Mouse (Mus musculus) MEL (cell line): ENCODE results near the gene Pla2g16. TPM values are rescaled to one million over a fixed set of nuclear protein-coding genes. Genes with fewer than 3 reads are reported as not detected.

ENCODE experiments used
- DNase-seq: peaks from one replicate; pipeline ENCODE4 v3.0.0; 2011; ENCODE audit warnings: low read depth, low spot score
- H3K27ac ChIP-seq: 2 replicates; pipeline ENCODE4 v1.5.1; 2012; ENCODE audit warnings: low read depth, mild to moderate bottlenecking, control low read depth, low read length, moderate library complexity; ENCODE audit not compliant: control insufficient read depth
- H3K27me3 ChIP-seq, 2 experiments: fragments of 150-350 bp in 1 of 2; sonication (generic) in 1 of 2; 2 replicates each; pipeline ENCODE4 v1.6.1; 2012; ENCODE audit warnings: low read length in 2 of 2, mild to moderate bottlenecking in 2 of 2, improper control_type of control experiment in 1 of 2, moderate library complexity in 1 of 2; ENCODE audit not compliant: insufficient read depth in 2 of 2, control insufficient read depth in 1 of 2
- H3K36me3 ChIP-seq, 2 experiments: 2 replicates each; pipeline ENCODE4 v1.6.1; 2012 to 2014; ENCODE audit warnings: low read length in 2 of 2, improper control_type of control experiment in 1 of 2, inconsistent platforms in 1 of 2, mild to moderate bottlenecking in 1 of 2; ENCODE audit not compliant: insufficient read depth in 2 of 2, control insufficient read depth in 1 of 2
- H3K4me1 ChIP-seq, 2 experiments: fragments of 150-350 bp in 1 of 2; sonication (generic) in 1 of 2; 2 replicates each; pipeline ENCODE4 v1.6.1; 2012; ENCODE audit warnings: low read length in 2 of 2, improper control_type of control experiment in 1 of 2, mild to moderate bottlenecking in 1 of 2; ENCODE audit not compliant: insufficient read depth in 2 of 2, control insufficient read depth in 1 of 2
- H3K4me3 ChIP-seq, 2 experiments: fragments of 150-350 bp in 1 of 2; sonication (generic) in 1 of 2; 2 replicates each; pipeline ENCODE4 v1.5.1; 2012; ENCODE audit warnings: low read depth in 2 of 2, low read length in 2 of 2, mild to moderate bottlenecking in 2 of 2, moderate library complexity in 2 of 2, control low read depth in 1 of 2, improper control_type of control experiment in 1 of 2; ENCODE audit not compliant: control insufficient read depth in 1 of 2, insufficient read depth in 1 of 2
- H3K79me2 ChIP-seq: 2 replicates; pipeline ENCODE4 v1.6.1; 2012; ENCODE audit warnings: mild to moderate bottlenecking, low read length, moderate library complexity; ENCODE audit not compliant: control insufficient read depth, poor library complexity, insufficient read depth
- H3K9ac ChIP-seq: 2 replicates; pipeline ENCODE4 v1.6.1; 2012; ENCODE audit warnings: low read depth, mild to moderate bottlenecking, control low read depth, low read length, moderate library complexity; ENCODE audit not compliant: control insufficient read depth, poor library complexity, severe bottlenecking
- H3K9me3 ChIP-seq: fragments of 150-350 bp; sonication (generic); replicated peaks from 2 replicates; pipeline ENCODE4 v1.6.1; 2012; ENCODE audit warnings: mild to moderate bottlenecking, low read length, improper control_type of control experiment, moderate library complexity; ENCODE audit not compliant: insufficient read depth
- ELF1 ChIP-seq: IDR thresholded peaks from 2 replicates; pipeline ENCODE4 v1.6.1; 2014; ENCODE audit warnings: low read depth, mild to moderate bottlenecking, inconsistent platforms, low read length, improper control_type of control experiment, moderate library complexity
- EP300 ChIP-seq, 2 experiments: IDR thresholded peaks; 2 replicates each; pipeline ENCODE4 v1.6.1; 2011; ENCODE audit warnings: improper control_type of control experiment in 2 of 2, low read length in 2 of 2, low read depth in 1 of 2, mild to moderate bottlenecking in 1 of 2
- ETS1 ChIP-seq: IDR thresholded peaks from 2 replicates; pipeline ENCODE4 v1.6.1; 2012; ENCODE audit warnings: low read depth, mild to moderate bottlenecking, inconsistent platforms, low read length, improper control_type of control experiment, moderate library complexity
- GATA1 ChIP-seq: IDR thresholded peaks from 2 replicates; pipeline ENCODE4 v1.6.1; 2011; ENCODE audit warnings: low read depth, low read length, improper control_type of control experiment
- HCFC1 ChIP-seq: IDR thresholded peaks from 2 replicates; pipeline ENCODE4 v1.6.1; 2012; ENCODE audit warnings: low read depth, mild to moderate bottlenecking, inconsistent platforms, low read length, improper control_type of control experiment, moderate library complexity
- JUND ChIP-seq: IDR thresholded peaks from 2 replicates; pipeline ENCODE4 v1.6.1; 2011; ENCODE audit warnings: low read depth, mild to moderate bottlenecking, improper control_type of control experiment, low read length
- KAT2A ChIP-seq: conservative IDR thresholded peaks from 2 replicates; pipeline ENCODE4 v1.6.1; 2012; ENCODE audit warnings: low read depth, low read length, improper control_type of control experiment, inconsistent platforms
- MAFK ChIP-seq: IDR thresholded peaks from 2 replicates; pipeline ENCODE4 v1.6.1; 2011; ENCODE audit warnings: low read depth, mild to moderate bottlenecking, low read length, improper control_type of control experiment, borderline replicate concordance
- MAZ ChIP-seq: IDR thresholded peaks from 2 replicates; pipeline ENCODE4 v1.6.1; 2012; ENCODE audit warnings: low read depth, mild to moderate bottlenecking, inconsistent platforms, low read length, improper control_type of control experiment
- MEF2A ChIP-seq: IDR thresholded peaks from 2 replicates; pipeline ENCODE4 v1.6.1; 2014; ENCODE audit warnings: low read depth, mild to moderate bottlenecking, inconsistent platforms, low read length, improper control_type of control experiment; ENCODE audit not compliant: poor library complexity, insufficient replicate concordance, severe bottlenecking; ENCODE audit errors: extremely low read depth
- MXI1 ChIP-seq: IDR thresholded peaks from 2 replicates; pipeline ENCODE4 v1.6.1; 2011; ENCODE audit warnings: mild to moderate bottlenecking, low read depth, low read length, improper control_type of control experiment
- MYB ChIP-seq: IDR thresholded peaks from 2 replicates; pipeline ENCODE4 v1.6.1; 2011; ENCODE audit warnings: mild to moderate bottlenecking, low read depth, low read length, improper control_type of control experiment
- NELFE ChIP-seq: IDR thresholded peaks from 2 replicates; pipeline ENCODE4 v1.6.1; 2011; ENCODE audit warnings: low read depth, low read length, improper control_type of control experiment
- RCOR1 ChIP-seq: IDR thresholded peaks from 2 replicates; pipeline ENCODE4 v1.6.1; 2012; ENCODE audit warnings: low read depth, mild to moderate bottlenecking, inconsistent platforms, low read length, improper control_type of control experiment
- SIN3A ChIP-seq: IDR thresholded peaks from 2 replicates; pipeline ENCODE4 v1.6.1; 2012; ENCODE audit warnings: low read length, improper control_type of control experiment, inconsistent platforms
- SMC3 ChIP-seq: IDR thresholded peaks from 2 replicates; pipeline ENCODE4 v1.6.1; 2011; ENCODE audit warnings: low read depth, low read length, improper control_type of control experiment
- TAL1 ChIP-seq: IDR thresholded peaks from 2 replicates; pipeline ENCODE4 v1.6.1; 2012; ENCODE audit warnings: mild to moderate bottlenecking, inconsistent platforms, low read length, moderate library complexity, mixed read lengths
- TBP ChIP-seq: IDR thresholded peaks from 2 replicates; pipeline ENCODE4 v1.8.0; 2011; ENCODE audit warnings: low read depth, low read length, improper control_type of control experiment
- TCF12 ChIP-seq: IDR thresholded peaks from 2 replicates; pipeline ENCODE4 v1.6.1; 2014; ENCODE audit warnings: low read depth, mild to moderate bottlenecking, inconsistent platforms, low read length, improper control_type of control experiment, moderate library complexity
- UBTF ChIP-seq: IDR thresholded peaks from 2 replicates; pipeline ENCODE4 v1.6.1; 2012; ENCODE audit warnings: low read depth, mild to moderate bottlenecking, inconsistent platforms, low read length, improper control_type of control experiment, moderate library complexity, borderline replicate concordance; ENCODE audit not compliant: insufficient read depth
- USF1 ChIP-seq: IDR thresholded peaks from 2 replicates; pipeline ENCODE4 v1.6.1; 2014; ENCODE audit warnings: low read depth, mild to moderate bottlenecking, inconsistent platforms, low read length, improper control_type of control experiment, moderate library complexity
- ZNF384 ChIP-seq: IDR thresholded peaks from 2 replicates; pipeline ENCODE4 v1.6.1; 2012; ENCODE audit warnings: low read depth, mild to moderate bottlenecking, inconsistent platforms, low read length, improper control_type of control experiment
- polyA plus RNA-seq, 2 experiments: library from polyadenylated mRNA; stranded (reverse) in 1 of 2; unstranded in 1 of 2; fragments of >175 nt in 1 of 2; fragments of >200 nt in 1 of 2; gene quantifications; 2 replicates each; pipeline versions ENCODE4 v1.2.1 to v1.2.4; 2012; ENCODE audit warnings: low replicate concordance in 2 of 2, low read depth in 1 of 2; ENCODE audit not compliant: insufficient read length in 2 of 2, insufficient read depth in 1 of 2, missing spikeins in 1 of 2
- total RNA-seq: library from RNA; depleted of rRNA; stranded (reverse); fragments of 300-350 nt; gene quantifications from 2 replicates; pipeline ENCODE4 v1.2.3, GENCODE M21; 2012

Gene Pla2g16
- total and polyA plus RNA-seq, 3 experiments = 19.0 to 24.7 TPM; not detected in 1

DNA sequence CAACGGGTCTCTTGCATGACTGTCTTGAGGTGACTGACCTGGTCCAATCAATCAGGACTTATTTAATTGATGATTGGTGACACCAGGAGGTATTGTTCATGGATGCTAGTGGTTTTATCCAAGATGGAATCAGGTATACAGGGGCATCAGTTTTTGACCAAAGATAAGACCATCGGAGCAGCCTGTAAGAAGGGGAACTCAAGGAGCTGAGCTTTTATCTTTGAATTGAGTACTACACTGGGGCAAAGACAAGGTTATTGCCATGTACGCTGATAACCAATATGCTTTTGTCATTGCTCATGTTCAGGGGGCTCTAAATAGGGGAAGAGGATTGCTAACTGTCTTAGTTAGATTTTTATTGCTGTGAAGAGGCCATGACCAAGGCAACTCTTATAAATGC is 8.3 kb upstream of the Pla2g16 start:
- H3K27ac ChIP-seq = no peak overlapping the region
- H3K79me2 ChIP-seq = no peaks in the 10 kb centered on the region
- no peak for DNase-seq

DNA sequence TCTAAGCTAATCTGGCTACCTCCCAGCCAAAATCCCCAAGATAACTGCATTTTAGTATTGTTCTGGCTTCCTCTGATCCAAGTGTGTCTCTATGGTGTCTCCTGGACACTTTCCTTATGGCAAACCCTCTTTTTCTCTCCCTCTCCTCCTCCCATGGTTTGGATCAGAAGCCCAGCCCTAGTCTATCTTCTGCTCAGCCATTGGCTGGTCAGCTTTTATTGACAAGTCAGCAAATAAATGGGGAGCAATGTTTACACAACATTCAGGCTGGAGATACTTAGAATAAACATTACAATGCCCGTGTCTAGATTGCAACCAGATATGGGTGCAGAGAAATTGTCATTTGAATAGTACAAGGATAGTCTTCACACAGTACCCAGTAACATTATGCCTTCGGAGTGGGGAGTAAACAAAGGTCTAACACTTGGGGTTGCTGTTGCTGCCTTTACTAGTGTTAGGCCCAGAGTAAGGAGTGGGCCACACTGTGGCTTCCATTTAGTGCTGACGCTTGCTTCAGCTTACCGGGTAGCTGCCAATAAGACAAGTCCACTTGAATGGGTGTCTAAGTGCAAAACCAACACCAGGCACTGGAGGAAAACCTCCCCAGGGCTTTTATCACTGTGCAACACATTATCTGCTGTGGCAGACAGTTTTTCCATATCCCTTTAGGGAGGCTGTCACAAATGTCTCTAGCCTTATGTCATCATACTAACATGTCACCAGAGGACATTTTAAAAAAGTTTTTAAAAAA is 5.5 kb upstream of the Pla2g16 start:
- peak overlapping the region; percentile 58 for H3K27ac ChIP-seq
- H3K4me1 ChIP-seq = peaks cover 21% of the 10 kb centered on the region in 2 experiments
- DNase-seq = peak; percentile 88
- peaks cover 0 to 22% of the 10 kb centered on the region in 2 experiments; a peak in 2 of 4 replicates for H3K36me3 ChIP-seq
- H3K9ac ChIP-seq = peak overlapping the region; percentile 32; the same call in 1 of the 2 replicates
- H3K9me3 ChIP-seq = no peaks in the 10 kb centered on the region
- no peaks in the 10 kb centered on the region for H3K27me3 ChIP-seq
- H3K79me2 ChIP-seq = no peaks in the 10 kb centered on the region
- peak; percentile 51; the same call in 1 of the 2 replicates for TF ChIP-seq MAZ
- peak; percentile 52; the same call in 1 of the 2 replicates for TF ChIP-seq JUND
- 0 out of 2 replicates have a peak, but pooled peaks have one; percentile 48 for TF ChIP-seq ZNF384
- peak; percentile 47; the same call in 1 of the 2 replicates for TF ChIP-seq HCFC1
- peak; percentile 95 for TF ChIP-seq ETS1
- TF ChIP-seq GATA1 = peak; percentile 80
- TF ChIP-seq UBTF = no peak
- TF ChIP-seq SIN3A = peak; percentile 86; the same call in 1 of the 2 replicates
- TF ChIP-seq USF1 = no peak
- no peak for TF ChIP-seq MEF2A
- TF ChIP-seq ELF1 = 0 out of 2 replicates have a peak, but pooled peaks have one; percentile 34
- peak; percentile 6; the same call in 1 of the 2 replicates for TF ChIP-seq SMC3
- TF ChIP-seq EP300 (IDR thresholded peaks at IDR 0.05; ENCODE audit: low read depth in 1 of 2, low read length in 2 of 2) = peak; percentile 76 to 83; a peak in 3 of 4 replicates
- TF ChIP-seq TBP = no peak
- TF ChIP-seq TAL1 = peak; percentile 79
- TF ChIP-seq NELFE = no peak
- 0 out of 2 replicates have a peak, but pooled peaks have one; percentile 33 for TF ChIP-seq KAT2A
- TF ChIP-seq MXI1 = peak; percentile 72
- TF ChIP-seq MYB = peak; percentile 41; the same call in 1 of the 2 replicates
- peak; percentile 90 for TF ChIP-seq TCF12
- TF ChIP-seq MAFK = peak; percentile 77; the same call in 1 of the 2 replicates
- peak; percentile 81 for TF ChIP-seq RCOR1
- H3K4me3 ChIP-seq = peak overlapping the region; percentile 6 to 47; a peak in 3 of 4 replicates

More for the DNA sequence above, 8.3 kb upstream of the Pla2g16 start:
- Histone ChIP-seq H3K9ac (no peak overlapping the region), H3K36me3 (peaks cover 0 to 22% of the 10 kb centered on the region in 2 experiments; a peak in 2 of 4 replicates), H3K27me3 (no peaks in the 10 kb centered on the region), H3K4me3 (no peak overlapping the region), H3K9me3 (no peaks in the 10 kb centered on the region), H3K4me1 (peaks cover 21% of the 10 kb centered on the region in 2 experiments)
- TF ChIP-seq EP300 (IDR thresholded peaks at IDR 0.05; ENCODE audit: low read depth in 1 of 2, low read length in 2 of 2) (peak in 1 of 2 experiments; percentile 24; a peak in 1 of 4 replicates), HCFC1 (no peak), GATA1 (peak; percentile 52), ETS1 (peak; percentile 22; the same call in 1 of the 2 replicates)
